Mouse (Mus musculus) limb, embryonic 14.5 days (tissue): ENCODE measurements around the gene 1700001L19Rik. TPM values are rescaled to one million over a fixed set of nuclear protein-coding genes. Genes with fewer than 3 reads are reported as not detected.
"Not testable (repeated sequence)": the region's sequence is repeated elsewhere in the genome, so short reads cannot be mapped to it uniquely, and the experiment has no call there.

Experiments
- ATAC-seq: fragments of 200-750 bp; cut with Nextera tagmentation; 2 replicates; pipeline ENCODE4 v1.8.0; 2017; ENCODE audit warnings: low read depth, moderate number of reproducible peaks, moderate TSS enrichment; ENCODE audit not compliant: low FRiP score
- DNase-seq: peaks from one replicate; pipeline ENCODE4 v3.0.0-alpha.2; 2015; ENCODE audit warnings: low spot score
- H3K27ac ChIP-seq: fragments of 300-500 bp; sonication (generic); replicated peaks from 2 replicates; pipeline ENCODE4 v1.5.1; 2014; ENCODE audit warnings: low read depth, mild to moderate bottlenecking, low read length, moderate library complexity, mixed read lengths
- H3K27me3 ChIP-seq: fragments of 300-500 bp; sonication (generic); 2 replicates; pipeline ENCODE4 v1.6.1; 2014; ENCODE audit warnings: low read length, mixed read lengths; ENCODE audit not compliant: control insufficient read depth, insufficient read depth
- H3K36me3 ChIP-seq: fragments of 300-500 bp; sonication (generic); 2 replicates; pipeline ENCODE4 v1.6.1; 2014; ENCODE audit warnings: mild to moderate bottlenecking, low read length, moderate library complexity, mixed read lengths; ENCODE audit not compliant: control insufficient read depth, insufficient read depth
- H3K4me1 ChIP-seq: fragments of 300-500 bp; sonication (generic); 2 replicates; pipeline ENCODE4 v1.6.1; 2014; ENCODE audit warnings: antibody characterized with exemption, low read length, mixed read lengths; ENCODE audit not compliant: control insufficient read depth, insufficient read depth
- H3K4me2 ChIP-seq: fragments of 300-500 bp; sonication (generic); replicated peaks from 2 replicates; pipeline ENCODE4 v1.6.1; 2014; ENCODE audit warnings: low read depth, mild to moderate bottlenecking, low read length, moderate library complexity; ENCODE audit not compliant: severe bottlenecking
- H3K4me3 ChIP-seq: fragments of 300-500 bp; sonication (generic); replicated peaks from 2 replicates; pipeline ENCODE4 v1.5.1; 2014; ENCODE audit warnings: low read length
- H3K9ac ChIP-seq: fragments of 300-500 bp; sonication (generic); 2 replicates; pipeline ENCODE4 v1.6.1; 2014; ENCODE audit warnings: mild to moderate bottlenecking, low read depth, low read length, moderate library complexity; ENCODE audit not compliant: severe bottlenecking
- H3K9me3 ChIP-seq: fragments of 300-500 bp; sonication (generic); 2 replicates; pipeline ENCODE4 v1.6.1; 2016; ENCODE audit warnings: low read length; ENCODE audit not compliant: control insufficient read depth
- POLR2A ChIP-seq: fragments of 200-500 bp; IDR thresholded peaks from 2 replicates; pipeline ENCODE4 v1.8.0; 2012; ENCODE audit warnings: inconsistent platforms, mild to moderate bottlenecking, moderate library complexity, borderline replicate concordance; ENCODE audit not compliant: insufficient read depth, insufficient read length; ENCODE audit errors: extremely low read depth
- WGBS: fragments of 180-500 bp; shearing (Covaris S2); extraction: QIAGEN DNeasy Blood & Tissue Kit; methylation state at CpG from one replicate; pipeline ENCODE4 v1.1.7; 2014; 5-methylcytosine and 5-hydroxymethylcytosine counted together
- polyA plus RNA-seq, 2 experiments: library from polyadenylated mRNA; depleted of rRNA in 1 of 2; stranded (reverse) in 1 of 2; unstranded in 1 of 2; fragments of >200 nt; fragmentation: Nextera tagmentation in 1 of 2; extraction: Ambion mirVana in 1 of 2; gene quantifications; 2 replicates each; pipeline versions ENCODE4 v1.2.1 to v1.2.3; 2012 to 2014

1700001L19Rik gene
- 0.15 and 0.28 TPM in 2 replicates for polyA plus RNA-seq (2012; rRNA removed)
- 0.29 and 0.70 TPM in 2 replicates for polyA plus RNA-seq (2014; fragmentation: Nextera tagmentation; extraction: Ambion mirVana)

DNA sequence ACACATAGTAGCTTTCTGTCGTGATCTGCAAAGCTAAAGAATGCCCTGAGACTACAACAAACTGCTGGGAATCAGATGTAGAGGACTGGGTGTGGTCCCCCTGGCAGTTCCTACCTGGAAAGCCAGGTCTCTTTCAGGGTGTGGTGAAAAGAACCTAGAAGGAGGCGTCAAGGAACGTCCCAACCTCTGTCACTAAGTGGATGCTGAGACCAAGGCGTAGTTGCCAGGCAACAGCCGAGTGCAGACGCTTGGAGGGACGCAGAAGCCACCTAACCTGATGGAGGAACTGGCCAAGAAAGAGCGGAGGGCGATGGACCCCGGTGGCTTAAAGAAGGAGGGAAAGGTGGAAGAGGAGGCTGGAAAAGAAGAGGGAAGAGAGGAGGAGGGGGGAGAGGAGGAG lies at the start of gene 1700001L19Rik:
Gene 1700001L19Rik, plus strand, starts transcription at position 223 of the 400 bp plus-strand sequence.
- peaks cover 8% of the 10 kb centered on the region; the same call in 1 of the 2 replicates for H3K4me1 ChIP-seq
- TF ChIP-seq POLR2A: no peak
- peak within 1 kb of the TSS; percentile 42 for H3K4me2 ChIP-seq
- no peak for ATAC-seq
- peaks cover 8% of the 10 kb centered on the region for H3K36me3 ChIP-seq
- H3K27ac ChIP-seq: no peak within 1 kb of the TSS
- 10% methylated on average over 9 of the region's 10 CpGs for WGBS
- H3K4me3 ChIP-seq: no peak within 1 kb of the TSS
- no peaks in the 10 kb centered on the region for H3K9me3 ChIP-seq
- no peak for DNase-seq
- H3K27me3 ChIP-seq: no peaks in the 10 kb centered on the region
- H3K9ac ChIP-seq: peak within 1 kb of the TSS; percentile 40; the same call in 1 of the 2 replicates

DNA sequence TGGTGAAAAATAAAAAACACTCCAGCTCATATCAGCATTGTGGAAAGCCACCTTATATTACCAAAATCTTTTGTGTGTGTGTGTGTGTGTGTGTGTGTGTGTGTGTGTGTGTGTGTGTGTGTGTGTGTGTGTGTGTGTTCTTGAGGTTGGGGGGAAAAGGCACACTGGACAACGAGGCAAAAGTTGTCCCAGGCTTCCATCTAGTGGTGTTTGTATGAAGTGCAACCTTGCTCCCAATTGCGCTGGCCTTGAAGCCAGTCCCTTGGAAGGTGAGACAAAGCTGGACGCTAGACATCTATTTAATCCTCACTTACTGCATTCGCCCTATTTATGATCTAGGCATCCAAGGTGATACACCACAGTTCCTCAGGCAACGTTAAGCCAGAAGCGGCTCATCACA lies 43.8 kb upstream of the 1700001L19Rik start:
- H3K9me3 ChIP-seq, H3K4me3 ChIP-seq, H3K27me3 ChIP-seq, H3K4me2 ChIP-seq, ATAC-seq, H3K36me3 ChIP-seq, H3K4me1 ChIP-seq, H3K27ac ChIP-seq, H3K9ac ChIP-seq: not testable (repeated sequence)
- 17% methylated on average over 4 of the region's 6 CpGs for WGBS
- peak; percentile 42 for DNase-seq

GRCm38 (mm10) chr13:68568110-68568509 lies 29.1 kb upstream of the 1700001L19Rik start:
- DNase-seq: no peak
- Histone ChIP-seq H3K36me3 (peaks cover 69% of the 10 kb centered on the region), H3K4me2 (no peak overlapping the region), H3K4me1 (peaks cover 2% of the 10 kb centered on the region; the same call in 1 of the 2 replicates), H3K27me3 (no peaks in the 10 kb centered on the region), H3K9me3 (no peaks in the 10 kb centered on the region), H3K4me3 (no peak overlapping the region), H3K9ac (no peak overlapping the region), H3K27ac (no peak overlapping the region)
- TF ChIP-seq POLR2A: no peak
- WGBS: 91% methylated on average over 9 of the region's 9 CpGs
- no peak for ATAC-seq

DNA sequence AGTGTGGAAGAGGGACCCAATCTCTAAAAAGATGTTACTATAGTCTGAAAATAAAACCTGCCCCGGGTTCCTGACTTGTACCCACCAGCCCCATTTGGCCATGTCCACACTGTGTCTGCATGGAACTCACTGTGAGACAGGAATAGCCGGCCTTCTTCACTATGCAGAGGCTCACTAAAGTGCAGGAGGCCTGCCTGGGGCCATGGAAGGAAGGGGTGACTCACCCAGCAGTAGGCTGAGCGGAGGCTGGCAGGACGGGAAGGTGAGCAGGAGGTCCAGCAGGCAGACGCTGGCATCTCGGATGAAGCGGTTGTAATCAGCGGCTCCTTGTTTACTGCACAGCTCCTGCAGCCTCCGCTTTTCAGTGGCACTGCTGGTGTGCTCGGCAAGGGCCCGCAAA lies 28.7 kb upstream of the 1700001L19Rik start:
- H3K27ac ChIP-seq: no peak overlapping the region
- ATAC-seq (no peak), DNase-seq (no peak)
- H3K9me3 ChIP-seq: no peaks in the 10 kb centered on the region
- WGBS: 85% methylated on average over 11 of the region's 11 CpGs
- H3K9ac ChIP-seq: no peak overlapping the region
- H3K36me3 ChIP-seq: peaks cover 65% of the 10 kb centered on the region
- TF ChIP-seq POLR2A: no peak
- no peaks in the 10 kb centered on the region for H3K27me3 ChIP-seq
- no peak overlapping the region for H3K4me2 ChIP-seq
- no peak overlapping the region for H3K4me3 ChIP-seq
- peaks cover 6% of the 10 kb centered on the region; the same call in 1 of the 2 replicates for H3K4me1 ChIP-seq

- no peak overlapping the region for H3K4me3 ChIP-seq
- DNase-seq (peak; percentile 75), ATAC-seq (no peak)
- TF ChIP-seq POLR2A: no peak
- H3K9ac ChIP-seq: no peak overlapping the region
- no peak overlapping the region for H3K27ac ChIP-seq
- peaks cover 9% of the 10 kb centered on the region; the same call in 1 of the 2 replicates for H3K4me1 ChIP-seq
- no peaks in the 10 kb centered on the region for H3K9me3 ChIP-seq
- 60% methylated on average over 17 of the region's 17 CpGs for WGBS
- no peaks in the 10 kb centered on the region for H3K27me3 ChIP-seq
- H3K4me2 ChIP-seq: 0 out of 2 replicates have a peak overlapping the region, but pooled peaks have one; percentile 19
- H3K36me3 ChIP-seq: peaks cover 57% of the 10 kb centered on the region
Observed at GRCm38 (mm10) chr13:68569589-68570336, 27.5 kb upstream of the 1700001L19Rik start.
